Mouse (Mus musculus) heart, embryonic 16.5 days (tissue): ENCODE results near the gene Gatb. TPM values are rescaled to one million over a fixed set of nuclear protein-coding genes. Genes with fewer than 3 reads are reported as not detected.
A peak's percentile ranks its signal among the peaks of the same experiment; 100 is the strongest.

Experiments used
- ATAC-seq: fragments of 200-750 bp; cut with Nextera tagmentation; replicated peaks from 2 replicates; pipeline ENCODE4 v1.8.0; 2017; ENCODE audit warnings: moderate number of reproducible peaks; ENCODE audit not compliant: insufficient read depth, low FRiP score; ENCODE audit errors: extremely low read depth
- H3K27ac ChIP-seq: fragments of 300-500 bp; sonication (generic); 2 replicates; pipeline ENCODE4 v1.5.1; 2014; ENCODE audit warnings: mild to moderate bottlenecking, low read length, control low read depth, moderate library complexity
- H3K27me3 ChIP-seq: fragments of 300-500 bp; sonication (generic); 2 replicates; pipeline ENCODE4 v1.6.1; 2014; ENCODE audit warnings: low read length, mixed read lengths; ENCODE audit not compliant: control insufficient read depth, insufficient read depth
- H3K36me3 ChIP-seq: fragments of 300-500 bp; sonication (generic); 2 replicates; pipeline ENCODE4 v1.6.1; 2014; ENCODE audit not compliant: control insufficient read depth, insufficient read depth
- H3K4me1 ChIP-seq: fragments of 300-500 bp; sonication (generic); 2 replicates; pipeline ENCODE4 v1.6.1; 2014; ENCODE audit warnings: low read length, mixed read lengths; ENCODE audit not compliant: control insufficient read depth, insufficient read depth
- H3K4me2 ChIP-seq: fragments of 300-500 bp; sonication (generic); 2 replicates; pipeline ENCODE4 v1.6.1; 2014; ENCODE audit warnings: low read depth, mild to moderate bottlenecking, control low read depth, low read length
- H3K4me3 ChIP-seq: fragments of 300-500 bp; sonication (generic); 2 replicates; pipeline ENCODE4 v1.5.1; 2014; ENCODE audit warnings: mild to moderate bottlenecking, control low read depth, low read length
- H3K9ac ChIP-seq: fragments of 300-500 bp; sonication (generic); 2 replicates; pipeline ENCODE4 v1.6.1; 2014; ENCODE audit warnings: low read length, control low read depth
- H3K9me3 ChIP-seq: fragments of 300-500 bp; sonication (generic); replicated peaks from 2 replicates; pipeline ENCODE4 v1.6.1; 2016; ENCODE audit warnings: low read length; ENCODE audit not compliant: control insufficient read depth
- WGBS: fragments of 180-500 bp; shearing (Covaris S2); extraction: QIAGEN DNeasy Blood & Tissue Kit; methylation state at CpG from one replicate; pipeline ENCODE4 v1.1.7; 2014; 5-methylcytosine and 5-hydroxymethylcytosine counted together
- polyA plus RNA-seq: library from polyadenylated mRNA; unstranded; fragments of >200 nt; fragmentation: Nextera tagmentation; extraction: Ambion mirVana; gene quantifications from 2 replicates; pipeline ENCODE4 v1.2.1, GENCODE M21; 2015

Gene Gatb
- polyA plus RNA-seq, 1 experiment from 2014 or later: 40.3 TPM

DNA sequence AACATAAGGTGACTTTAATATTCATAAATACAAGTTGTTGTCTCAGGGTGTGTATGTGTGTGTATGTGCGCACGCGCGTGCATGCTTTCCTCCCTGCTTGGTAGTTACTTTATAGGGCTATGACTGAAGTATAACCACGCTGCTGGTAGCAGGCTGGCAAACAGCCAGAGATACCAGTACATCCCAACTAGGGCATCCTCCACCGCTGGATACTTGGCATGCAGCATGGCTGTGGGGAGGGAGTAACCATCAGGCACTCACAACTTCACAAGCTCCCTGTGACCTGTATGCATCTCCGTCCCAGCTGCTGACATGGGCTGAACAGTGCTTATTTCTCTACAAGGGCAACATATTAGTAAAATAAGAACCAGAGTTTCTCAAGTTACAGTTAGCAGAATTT lies 85.8 kb downstream of the Gatb start:
- H3K9ac ChIP-seq: no peak overlapping the region
- WGBS: 63% methylated on average over 7 of the region's 7 CpGs
- no peaks in the 10 kb centered on the region for H3K36me3 ChIP-seq
- no peaks in the 10 kb centered on the region for H3K9me3 ChIP-seq
- no peaks in the 10 kb centered on the region for H3K27me3 ChIP-seq
- peaks cover 17% of the 10 kb centered on the region for H3K4me1 ChIP-seq
- no peak overlapping the region for H3K4me2 ChIP-seq
- H3K4me3 ChIP-seq: no peak overlapping the region
- ATAC-seq: peak; percentile 50
- H3K27ac ChIP-seq: peak overlapping the region; percentile 10

DNA sequence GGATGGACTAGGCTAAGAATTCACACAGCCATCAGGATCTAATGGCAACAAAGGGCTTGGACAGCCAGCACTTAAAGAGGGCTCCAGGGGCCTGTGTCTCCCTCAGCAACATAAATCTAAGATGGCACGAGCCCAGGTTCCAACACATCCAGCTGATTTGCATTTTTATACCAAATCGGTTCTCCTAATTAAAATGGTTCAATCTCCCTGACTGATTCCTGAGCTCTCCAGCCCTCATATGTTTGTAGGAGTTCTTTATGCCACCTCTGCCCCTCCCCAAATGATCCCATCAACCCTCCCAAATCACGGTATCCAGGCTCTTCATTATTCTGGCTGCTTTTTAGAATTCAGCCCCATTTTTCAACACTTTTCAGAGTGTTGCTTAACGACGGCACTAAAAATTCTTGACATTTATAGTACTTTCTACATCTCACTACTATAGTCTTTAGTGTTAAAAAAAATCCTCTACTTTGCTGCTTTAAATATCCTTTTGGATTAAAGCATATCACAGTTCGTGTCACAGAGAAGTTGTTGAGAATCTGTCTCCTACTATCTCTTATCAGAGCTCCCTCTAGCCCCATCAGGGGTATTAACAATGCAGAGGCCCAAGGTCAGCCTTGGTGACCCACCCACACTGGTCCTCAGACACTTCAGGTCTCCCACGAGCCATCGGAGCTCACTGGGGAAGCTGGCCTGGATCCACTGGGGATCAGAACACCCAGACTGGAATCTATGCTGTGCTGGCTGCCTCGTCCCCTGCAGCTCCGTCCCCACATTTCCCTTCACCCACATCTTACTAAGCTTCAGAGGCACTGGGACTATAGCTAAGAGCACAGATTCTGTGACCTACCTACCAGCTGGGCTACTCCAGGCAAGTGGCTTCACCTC lies 88.3 kb downstream of the Gatb start:
- H3K9me3 ChIP-seq: no peaks in the 10 kb centered on the region
- WGBS: 52% methylated on average over 10 of the region's 10 CpGs
- no peak overlapping the region for H3K4me3 ChIP-seq
- H3K27me3 ChIP-seq: no peaks in the 10 kb centered on the region
- ATAC-seq: no peak
- H3K4me2 ChIP-seq: no peak overlapping the region
- H3K36me3 ChIP-seq: no peaks in the 10 kb centered on the region
- H3K27ac ChIP-seq: no peak overlapping the region
- no peak overlapping the region for H3K9ac ChIP-seq
- H3K4me1 ChIP-seq: peaks cover 27% of the 10 kb centered on the region

GRCm38 (mm10) chr3:85663826-85664225 lies 89.9 kb downstream of the Gatb start:
- no peaks in the 10 kb centered on the region for H3K9me3 ChIP-seq
- H3K9ac ChIP-seq: no peak overlapping the region
- H3K4me3 ChIP-seq: no peak overlapping the region
- no peaks in the 10 kb centered on the region for H3K36me3 ChIP-seq
- no peak for ATAC-seq
- H3K4me2 ChIP-seq: no peak overlapping the region
- H3K4me1 ChIP-seq: peaks cover 19% of the 10 kb centered on the region
- H3K27ac ChIP-seq: no peak overlapping the region
- WGBS: 84% methylated on average over 5 of the region's 5 CpGs
- H3K27me3 ChIP-seq: no peaks in the 10 kb centered on the region

DNA sequence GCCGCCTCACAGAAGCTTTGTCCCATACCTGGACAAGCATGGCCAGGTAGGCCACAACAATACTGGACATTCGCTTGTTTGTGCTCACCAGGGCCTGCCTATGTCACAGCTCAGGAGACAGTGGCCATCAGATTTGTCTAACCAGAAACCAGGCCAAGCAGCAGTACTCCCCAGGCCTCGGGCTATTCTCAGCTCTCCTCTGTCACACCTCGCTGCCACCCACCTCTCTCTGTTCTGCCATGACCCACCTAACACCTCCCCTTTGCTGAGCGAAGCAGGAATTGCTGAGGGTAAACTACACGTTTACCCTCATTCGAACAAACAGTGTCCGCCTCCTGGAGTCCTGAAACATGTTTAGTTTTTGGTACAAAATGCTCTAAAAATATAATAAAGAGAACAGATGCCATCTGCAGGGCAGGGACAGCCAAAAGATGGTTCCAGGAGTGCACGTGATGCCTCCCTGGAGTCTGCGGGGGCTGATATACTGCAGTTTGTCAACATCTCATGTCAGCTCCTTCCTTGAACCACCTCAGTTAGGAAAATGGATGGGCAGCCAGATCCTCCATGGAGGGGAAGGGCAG lies 90.8 kb downstream of the Gatb start:
- no peaks in the 10 kb centered on the region for H3K9me3 ChIP-seq
- no peaks in the 10 kb centered on the region for H3K36me3 ChIP-seq
- H3K4me2 ChIP-seq: no peak overlapping the region
- no peak overlapping the region for H3K27ac ChIP-seq
- no peak overlapping the region for H3K4me3 ChIP-seq
- H3K9ac ChIP-seq: no peak overlapping the region
- 80% methylated on average over 10 of the region's 10 CpGs for WGBS
- H3K27me3 ChIP-seq: no peaks in the 10 kb centered on the region
- H3K4me1 ChIP-seq: peaks cover 15% of the 10 kb centered on the region
- no peak for ATAC-seq

GRCm38 (mm10) chr3:85666166-85666565 lies 92.2 kb downstream of the Gatb start:
- peaks cover 12% of the 10 kb centered on the region for H3K4me1 ChIP-seq
- H3K9ac ChIP-seq: no peak overlapping the region
- no peak overlapping the region for H3K4me2 ChIP-seq
- no peak overlapping the region for H3K27ac ChIP-seq
- no peak for ATAC-seq
- 51% methylated on average over 3 of the region's 3 CpGs for WGBS
- no peaks in the 10 kb centered on the region for H3K27me3 ChIP-seq
- no peaks in the 10 kb centered on the region for H3K36me3 ChIP-seq
- no peak overlapping the region for H3K4me3 ChIP-seq
- H3K9me3 ChIP-seq: no peaks in the 10 kb centered on the region

DNA sequence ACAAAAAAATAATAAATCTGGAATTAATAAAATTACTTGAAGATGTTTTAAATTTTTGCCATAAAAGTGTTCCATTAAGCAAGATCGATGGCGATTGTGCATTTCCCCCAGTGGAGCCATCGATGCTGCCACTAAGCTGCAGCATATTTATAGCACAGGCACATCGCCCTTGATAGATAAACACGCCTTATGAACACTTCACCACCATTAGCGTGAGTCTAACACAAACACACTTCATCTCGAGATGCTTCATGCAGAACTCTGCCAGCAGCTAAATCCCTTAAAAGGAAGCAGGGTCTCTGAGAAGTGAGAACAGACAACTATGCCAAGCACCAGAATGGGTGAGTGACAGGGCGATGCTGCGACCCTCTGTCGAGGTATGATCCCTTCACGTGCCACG lies 92.8 kb downstream of the Gatb start:
- ATAC-seq: peak; percentile 68
- H3K36me3 ChIP-seq: no peaks in the 10 kb centered on the region
- WGBS: 38% methylated on average over 12 of the region's 12 CpGs
- H3K4me2 ChIP-seq: peak overlapping the region; percentile 48
- H3K9ac ChIP-seq: peak overlapping the region; percentile 23; the same call in 1 of the 2 replicates
- peaks cover 12% of the 10 kb centered on the region for H3K4me1 ChIP-seq
- H3K27me3 ChIP-seq: no peaks in the 10 kb centered on the region
- no peaks in the 10 kb centered on the region for H3K9me3 ChIP-seq
- H3K27ac ChIP-seq: peak overlapping the region; percentile 65
- no peak overlapping the region for H3K4me3 ChIP-seq

DNA sequence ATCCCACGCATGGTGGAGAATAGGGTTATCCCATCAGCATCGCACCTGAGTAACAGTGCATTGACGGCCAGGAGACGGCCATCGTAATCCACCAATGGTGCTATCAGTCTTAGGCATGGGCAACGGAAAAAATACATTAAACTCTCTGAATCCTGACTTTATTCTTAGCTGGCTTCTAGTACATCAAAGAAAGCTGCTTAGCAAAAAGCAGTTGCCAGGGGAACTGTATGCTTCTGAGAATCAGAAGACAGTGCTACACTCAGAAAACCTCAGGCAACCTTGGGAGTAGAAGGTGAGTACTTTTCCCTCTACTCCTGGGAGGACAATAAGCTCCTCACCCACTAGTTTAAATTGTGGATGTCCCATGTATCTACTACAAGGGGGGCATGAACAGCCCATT lies 93.8 kb downstream of the Gatb start:
- Histone ChIP-seq H3K4me3 (no peak overlapping the region), H3K9me3 (no peaks in the 10 kb centered on the region), H3K4me1 (peaks cover 9% of the 10 kb centered on the region), H3K36me3 (no peaks in the 10 kb centered on the region), H3K9ac (no peak overlapping the region), H3K27ac (no peak overlapping the region), H3K4me2 (no peak overlapping the region), H3K27me3 (no peaks in the 10 kb centered on the region)
- no peak for ATAC-seq
- WGBS: 92% methylated on average over 6 of the region's 6 CpGs

DNA sequence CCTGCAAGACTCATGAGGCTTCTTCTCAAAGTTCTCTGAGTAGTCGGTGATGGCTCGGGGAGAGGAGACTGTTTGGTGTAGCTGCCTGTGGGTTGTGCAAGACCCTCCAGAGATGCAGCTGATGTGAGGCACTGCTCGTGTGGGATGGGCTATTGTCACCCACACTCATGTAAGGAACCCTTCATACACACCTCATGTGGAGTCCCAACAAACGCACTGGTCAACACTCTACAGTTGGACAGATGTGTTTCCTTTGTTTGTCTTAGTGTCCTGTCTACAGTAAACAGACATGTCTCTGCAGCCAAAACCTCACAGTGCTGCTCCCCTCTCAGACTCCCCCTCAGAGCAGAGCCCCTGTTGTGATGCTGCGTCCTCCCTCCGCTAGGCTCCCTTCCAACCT lies 95.9 kb downstream of the Gatb start:
- 88% methylated on average over 6 of the region's 6 CpGs for WGBS
- Histone ChIP-seq H3K4me2 (no peak overlapping the region), H3K4me3 (no peak overlapping the region), H3K27me3 (no peaks in the 10 kb centered on the region), H3K4me1 (peaks cover 9% of the 10 kb centered on the region), H3K36me3 (no peaks in the 10 kb centered on the region), H3K9me3 (no peaks in the 10 kb centered on the region), H3K9ac (no peak overlapping the region), H3K27ac (no peak overlapping the region)
- ATAC-seq: no peak

GRCm38 (mm10) chr3:85677133-85677532 lies 103.2 kb downstream of the Gatb start:
- Histone ChIP-seq H3K9me3 (no peaks in the 10 kb centered on the region), H3K4me2 (no peak overlapping the region), H3K9ac (no peak overlapping the region), H3K27ac (no peak overlapping the region), H3K27me3 (no peaks in the 10 kb centered on the region), H3K36me3 (no peaks in the 10 kb centered on the region), H3K4me1 (peaks cover 14% of the 10 kb centered on the region), H3K4me3 (no peak overlapping the region)
- WGBS: 71% methylated on average over 8 of the region's 8 CpGs
- no peak for ATAC-seq
